Mouse (Mus musculus): ENCODE measurements around the gene Sidt2. TPM values are rescaled to one million over a fixed set of nuclear protein-coding genes. Genes with fewer than 3 reads are reported as not detected.

Gene Sidt2
- 9.8 TPM for polyA plus RNA-seq (2014; fragmentation: Illumina TruSeq; extraction: RNeasy Lipid Tissue Mini Kit (QIAGEN cat#74804); ENCODE audit: low read depth, low replicate concordance)

DNA sequence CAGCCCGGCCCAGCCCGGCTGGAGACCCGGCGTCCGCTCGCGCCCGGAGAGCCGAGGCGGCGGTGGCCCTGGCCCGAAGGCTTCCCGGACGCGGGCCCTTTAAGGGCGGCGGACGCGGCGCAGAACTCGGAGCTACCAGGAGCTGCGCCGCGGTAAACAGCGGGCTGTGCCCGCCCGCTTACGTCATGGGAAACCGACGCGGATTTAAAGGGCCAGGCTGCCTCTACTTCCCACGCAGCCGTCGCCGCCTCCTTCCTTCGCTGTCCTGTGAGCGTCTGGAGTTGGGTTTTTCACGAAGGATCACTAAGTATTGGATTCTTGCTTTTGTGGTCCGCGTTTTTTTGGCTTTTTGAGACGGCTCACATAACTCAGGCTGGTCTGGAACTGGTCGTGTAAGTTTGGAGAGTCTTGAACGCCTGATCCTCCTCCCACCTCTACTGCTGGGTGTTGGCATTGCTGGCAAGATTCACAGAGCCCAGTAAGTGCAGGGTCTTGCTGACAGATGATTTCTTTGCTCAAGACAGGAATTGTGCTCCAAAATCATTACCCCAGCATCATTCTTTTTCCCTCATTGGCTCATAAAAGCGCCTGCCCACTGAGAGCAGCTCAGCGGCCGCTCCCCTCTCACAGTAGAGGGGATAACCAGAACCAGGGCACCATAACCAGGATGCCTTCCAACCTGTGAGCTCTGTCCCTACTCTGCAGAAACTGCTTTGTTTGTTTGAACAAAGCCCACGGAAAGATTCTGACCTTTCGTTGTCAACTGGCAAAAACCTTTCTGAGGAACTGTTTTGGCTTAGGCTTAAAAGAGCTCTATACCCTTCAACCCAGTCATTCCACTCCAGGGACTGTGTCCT is at the start of gene Sidt2:
TSS of gene Sidt2 (minus strand) at position 152 of the 857 bp plus-strand sequence.

DNA sequence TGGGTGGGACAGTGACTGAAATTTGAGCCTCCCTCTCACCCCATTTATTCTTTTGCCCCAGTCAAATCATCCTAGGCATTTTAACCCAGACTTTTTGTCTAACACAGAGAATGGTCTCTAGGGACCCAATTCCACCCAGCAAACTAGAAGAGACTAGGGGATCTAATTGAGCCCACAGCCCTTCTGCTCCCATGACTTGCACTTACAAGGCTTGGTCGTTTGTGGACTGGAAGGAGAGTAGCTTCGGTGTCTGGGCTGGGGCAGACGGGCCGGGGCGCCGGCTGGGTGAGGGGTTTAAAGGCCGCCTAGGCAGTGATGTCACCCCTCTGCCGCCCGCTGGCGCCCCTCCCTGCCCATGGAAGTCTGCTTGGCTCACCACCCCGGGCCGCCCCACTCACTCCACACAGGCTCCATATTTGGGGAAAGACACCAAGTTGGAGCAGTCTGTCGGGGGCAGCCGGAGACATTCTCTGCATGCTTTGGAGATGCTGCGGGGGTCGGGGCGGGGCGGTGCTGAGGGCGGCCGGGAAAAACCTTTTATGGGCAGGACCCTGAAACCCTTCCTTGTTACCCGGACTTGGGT is 19.3 kb downstream of the Sidt2 start, which contains the start of gene Tagln:
TSS of gene Tagln (minus strand) at position 431 of the 583 bp plus-strand sequence.

DNA sequence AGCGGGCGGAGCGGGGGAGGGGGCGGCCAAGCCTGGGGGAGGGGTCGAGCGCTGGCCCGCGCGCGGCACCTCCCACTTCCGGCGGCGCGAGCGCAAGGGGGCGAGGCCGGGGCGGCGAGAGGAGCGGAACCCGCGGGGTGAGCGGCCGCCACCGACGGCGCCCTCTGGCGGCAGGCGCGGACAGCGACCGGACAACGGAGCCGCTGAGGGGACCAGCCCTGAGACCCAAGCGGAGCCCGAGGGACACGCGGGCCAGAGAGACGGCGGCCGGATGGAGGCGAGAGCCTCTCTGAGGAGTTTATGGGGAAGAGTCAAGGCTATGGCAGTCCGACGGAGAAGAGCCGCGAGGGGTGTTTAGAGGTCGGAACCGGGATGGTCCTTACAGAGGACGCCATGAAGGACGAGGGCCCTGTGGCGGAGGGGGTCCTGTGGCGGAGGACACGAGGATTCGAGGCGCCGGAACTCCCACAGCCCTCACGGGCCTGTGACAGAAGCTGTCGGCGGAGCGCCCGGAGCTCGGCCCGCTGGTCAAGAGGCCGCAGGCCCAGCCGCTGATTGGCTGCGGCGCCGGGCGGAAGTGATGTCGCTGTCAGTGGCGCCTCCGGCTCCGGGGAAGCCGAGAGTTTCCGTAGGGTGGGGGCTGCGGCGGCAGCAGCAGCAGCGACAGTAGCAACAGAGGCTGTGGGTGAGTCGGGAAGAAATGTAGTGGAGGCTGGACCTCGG is 48.5 kb downstream of the Sidt2 start, which contains the start of the genes Pcsk7 and Rnf214:
TSS of gene Pcsk7 (plus strand) at position 143 of the 723 bp plus-strand sequence.
TSS of gene Rnf214 (minus strand) at position 557 of the 723 bp plus-strand sequence.

Other genes with a start within 250 kb of the Sidt2 start
- 2.4 TPM for gene Cep164, start 126.6 kb downstream of the Sidt2 start, polyA plus RNA-seq (2014; fragmentation: Illumina TruSeq; extraction: RNeasy Lipid Tissue Mini Kit (QIAGEN cat#74804); ENCODE audit: low read depth, low replicate concordance)
- 13.6 TPM for gene Bace1, start 116.7 kb downstream of the Sidt2 start, polyA plus RNA-seq (2014; fragmentation: Illumina TruSeq; extraction: RNeasy Lipid Tissue Mini Kit (QIAGEN cat#74804); ENCODE audit: low read depth, low replicate concordance)
- 17.5 TPM for gene Pcsk7, start 48.8 kb downstream of the Sidt2 start, polyA plus RNA-seq (2014; fragmentation: Illumina TruSeq; extraction: RNeasy Lipid Tissue Mini Kit (QIAGEN cat#74804); ENCODE audit: low read depth, low replicate concordance)
- 61.1 TPM for gene Rnf214, start 48.3 kb downstream of the Sidt2 start, polyA plus RNA-seq (2014; fragmentation: Illumina TruSeq; extraction: RNeasy Lipid Tissue Mini Kit (QIAGEN cat#74804); ENCODE audit: low read depth, low replicate concordance)
- 293 TPM for gene Tagln, start 19.2 kb downstream of the Sidt2 start, polyA plus RNA-seq (2014; fragmentation: Illumina TruSeq; extraction: RNeasy Lipid Tissue Mini Kit (QIAGEN cat#74804); ENCODE audit: low read depth, low replicate concordance)
- gene Pafah1b2, start 57.4 kb upstream of the Sidt2 start, polyA plus RNA-seq (2014; fragmentation: Illumina TruSeq; extraction: RNeasy Lipid Tissue Mini Kit (QIAGEN cat#74804); ENCODE audit: low read depth, low replicate concordance), result 61.6 TPM
- 7.3 TPM for gene Sik3, start 57.6 kb upstream of the Sidt2 start, polyA plus RNA-seq (2014; fragmentation: Illumina TruSeq; extraction: RNeasy Lipid Tissue Mini Kit (QIAGEN cat#74804); ENCODE audit: low read depth, low replicate concordance)